Mouse (Mus musculus): ENCODE measurements at regions not wholly inside any gene's neighbourhood (a gene's known extent, or its start where the extent isn't known, plus 50 kb on each side); places are given as distances from the start of the nearest gene placed in this dataset.
"Not testable (repeated sequence)": the region's sequence is repeated elsewhere in the genome, so short reads cannot be mapped to it uniquely, and the experiment has no call there.

GRCm38 (mm10) chr15:14253602-14254301 lies 1080.3 kb upstream of the Cdh6 start:
- DNase-seq (ENCODE audit: extremely low read depth, low read depth) = no peak

DNA sequence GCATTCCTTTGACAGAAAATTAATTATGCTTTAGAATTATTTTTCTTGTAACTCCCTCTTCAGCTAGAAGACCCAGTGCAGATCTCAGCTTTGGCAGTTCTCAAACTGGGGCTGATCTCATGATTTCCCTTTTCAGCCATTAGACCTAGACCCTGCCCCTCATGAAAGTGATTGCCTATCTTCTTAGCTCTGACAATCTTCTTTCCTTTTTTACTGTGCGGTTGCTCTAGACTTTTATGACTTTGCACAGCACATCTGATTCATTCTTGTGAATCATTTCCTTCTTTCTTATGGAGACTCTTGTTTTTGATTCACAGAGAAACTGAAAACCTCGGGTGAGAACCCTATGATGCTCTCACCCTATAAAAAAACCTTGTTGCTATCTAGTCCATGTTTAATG lies 1078.3 kb upstream of the Cdh6 start:
- no peak for DNase-seq (ENCODE audit: extremely low read depth, low read depth)

- DNase-seq (ENCODE audit: extremely low read depth, low read depth) = no peak
Measured at GRCm38 (mm10) chr15:14215236-14215635, 1041.8 kb upstream of the Cdh6 start.

GRCm38 (mm10) chr15:14214726-14215125 lies 1041.3 kb upstream of the Cdh6 start:
- DNase-seq (ENCODE audit: extremely low read depth, low read depth) = no peak

DNA sequence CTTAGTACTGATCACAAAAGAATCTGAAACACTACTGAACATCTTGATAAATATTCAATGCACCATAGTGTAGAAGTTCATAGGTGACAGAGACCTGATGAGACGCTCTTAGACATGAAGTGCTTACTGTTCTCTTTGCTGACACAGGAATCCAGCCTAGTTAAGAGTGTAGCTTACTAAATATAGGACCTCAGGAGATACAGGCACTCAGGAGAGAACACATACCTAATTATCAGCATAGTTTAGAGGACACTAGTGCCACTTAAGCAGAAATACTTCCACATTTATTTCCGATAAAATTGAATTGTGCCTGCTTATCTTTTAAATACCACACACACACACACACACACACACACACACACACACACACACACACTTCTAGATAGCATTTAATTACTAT lies 1004.0 kb upstream of the Cdh6 start:
- DNase-seq (ENCODE audit: extremely low read depth, low read depth) = no peak

GRCm38 (mm10) chr15:14137402-14137801 lies 963.9 kb upstream of the Cdh6 start:
- DNase-seq (ENCODE audit: extremely low read depth, low read depth) = no peak

DNA sequence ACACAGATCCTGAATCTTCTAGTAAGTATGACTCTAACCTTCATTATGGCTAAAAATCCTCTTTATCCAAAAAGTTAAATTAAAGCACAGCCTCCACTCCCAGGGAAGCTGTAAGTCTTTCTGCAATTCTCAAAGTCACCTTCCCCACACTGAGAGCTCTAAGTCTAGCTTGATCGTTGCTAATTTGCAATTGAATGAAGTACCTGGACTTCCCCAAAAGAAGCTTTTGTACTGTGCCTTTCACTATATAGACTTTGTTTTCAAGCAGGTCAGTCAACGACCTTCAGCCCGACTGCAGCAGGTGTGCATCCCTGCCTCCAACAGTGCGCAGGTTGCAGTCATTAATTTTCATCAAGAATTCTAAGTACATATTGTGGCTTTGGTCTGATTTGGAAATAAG lies 950.4 kb upstream of the Cdh6 start:
- no peak for DNase-seq (ENCODE audit: extremely low read depth, low read depth)

DNA sequence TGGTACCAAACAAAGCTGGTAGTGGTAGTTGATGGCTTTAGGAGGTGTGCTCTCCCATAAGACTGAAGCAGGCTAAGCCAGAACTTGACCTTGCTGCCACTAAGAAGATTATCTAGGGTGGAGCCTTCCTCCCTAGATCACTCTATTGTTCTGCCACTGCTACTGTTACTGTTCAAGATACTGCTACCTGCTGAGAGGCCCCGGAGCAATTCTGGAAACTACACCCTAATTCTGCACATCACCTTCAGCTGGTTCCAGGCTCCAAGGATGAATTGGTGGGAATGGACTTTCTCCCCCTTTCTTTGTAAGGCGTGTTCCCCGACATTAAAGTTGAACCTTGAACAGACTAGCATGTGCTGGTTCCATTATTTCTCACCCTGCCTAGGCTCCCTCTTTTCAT lies 944.8 kb upstream of the Cdh6 start:
- DNase-seq (ENCODE audit: extremely low read depth, low read depth) = not testable (repeated sequence)

DNA sequence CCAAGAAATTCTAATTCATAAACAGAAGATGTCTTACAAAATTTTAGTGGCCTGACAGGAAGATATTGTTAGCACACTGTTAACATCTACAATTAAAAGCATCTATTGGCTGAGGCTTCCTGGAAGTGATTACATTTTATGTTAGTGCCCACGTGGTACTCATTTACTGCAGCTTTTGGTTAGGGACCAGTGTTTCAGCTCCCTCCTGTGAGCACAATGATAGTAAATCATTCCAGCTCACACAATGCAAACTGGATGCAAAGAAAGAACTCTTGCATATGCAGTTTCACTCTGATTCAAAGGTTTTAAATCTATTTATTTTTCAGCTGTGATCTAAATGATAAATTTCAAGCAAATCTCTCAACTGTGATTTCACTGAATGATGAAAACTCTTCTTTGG lies 928.3 kb upstream of the Cdh6 start:
- DNase-seq (ENCODE audit: extremely low read depth, low read depth) = no peak

- peak; percentile 6 for DNase-seq (ENCODE audit: extremely low read depth, low read depth)
Measured at GRCm38 (mm10) chr15:14051872-14052271, 878.4 kb upstream of the Cdh6 start.
